Mouse (Mus musculus) Patski (cell line): ENCODE measurements around the gene Cenpa. TPM values are rescaled to one million over a fixed set of nuclear protein-coding genes. Genes with fewer than 3 reads are reported as not detected.

ENCODE experiments used
- ATAC-seq: fragments of 100-300 bp; one replicate; pipeline ENCODE4 v1.8.0; 2021
- CTCF ChIA-PET: fragments of 350-600 bp; sonication (Branson Sonifier 250); formaldehyde crosslinking; loops from one replicate; lab custom pipeline; 2022; ENCODE audit warnings: inconsistent platforms; lab: Charles Lee
- POLR2A ChIA-PET: fragments of 350-600 bp; sonication (Branson Sonifier 250); formaldehyde crosslinking; loops from one replicate; lab custom pipeline; 2022; ENCODE audit warnings: antibody characterized with exemption, inconsistent platforms; lab: Charles Lee
- DNase-seq: peaks from one replicate; pipeline ENCODE4 v3.0.0-alpha.2; 2011; ENCODE audit warnings: low read depth, low spot score
- H3K27me3 ChIP-seq: fragments of 371-371 bp; one replicate; pipeline ENCODE4 v1.5.1; 2021
- CTCF ChIP-seq: fragments of 100-300 bp; IDR thresholded peaks from one replicate; pipeline ENCODE4 v1.5.1; 2021
- in situ Hi-C: fragments of 300-500 bp; cut with MboI; formaldehyde crosslinking; loops from 3 replicates; pipeline ENCODE4 v1.11.1; 2018; ENCODE audit warnings: low pct_unique_long_range_greater_than_20kb, mixed read lengths
- polyA plus RNA-seq: library from polyadenylated mRNA; unstranded; gene quantifications from one replicate; pipeline ENCODE4 v1.2.3, GENCODE M21; 2021

Cenpa gene
- polyA plus RNA-seq, 1 experiment from 2014 or later, result 106 TPM

- CTCF ChIA-PET, result no interaction called here
- peaks cover 24% of the 10 kb centered on the region for H3K27me3 ChIP-seq
- POLR2A ChIA-PET, result no interaction called here
- TF ChIP-seq CTCF, result no peak
- DNase-seq (no peak), ATAC-seq (no peak)
- in situ Hi-C loops, result no loop called here
These were observed 22.9 kb upstream of the Cenpa start for GRCm38 (mm10) chr5:30643477-30644179.

DNA sequence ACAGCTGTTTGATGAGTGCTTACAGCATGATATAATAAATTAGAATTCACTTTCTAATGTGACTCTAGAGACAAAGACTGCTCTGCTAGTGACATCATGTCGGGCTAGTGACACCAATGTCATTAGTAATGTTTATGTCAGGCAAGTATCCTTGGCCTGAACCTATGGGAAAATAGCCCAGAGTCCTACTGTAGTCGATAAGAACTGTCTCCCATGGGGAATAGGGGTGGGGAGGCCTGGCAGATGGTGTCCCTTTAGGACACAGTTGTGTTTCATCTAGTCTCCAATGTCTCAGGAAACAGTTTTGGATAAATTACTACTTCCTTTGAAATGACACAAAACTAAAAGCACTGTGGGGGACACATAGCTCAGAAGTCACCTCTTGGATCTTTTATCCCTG, 20.5 kb upstream of the Cenpa start:
- DNase-seq (no peak), ATAC-seq (no peak)
- peaks cover 15% of the 10 kb centered on the region for H3K27me3 ChIP-seq
- CTCF ChIA-PET, result no interaction called here
- POLR2A ChIA-PET, result no interaction called here
- in situ Hi-C loops, result no loop called here
- TF ChIP-seq CTCF, result no peak

DNA sequence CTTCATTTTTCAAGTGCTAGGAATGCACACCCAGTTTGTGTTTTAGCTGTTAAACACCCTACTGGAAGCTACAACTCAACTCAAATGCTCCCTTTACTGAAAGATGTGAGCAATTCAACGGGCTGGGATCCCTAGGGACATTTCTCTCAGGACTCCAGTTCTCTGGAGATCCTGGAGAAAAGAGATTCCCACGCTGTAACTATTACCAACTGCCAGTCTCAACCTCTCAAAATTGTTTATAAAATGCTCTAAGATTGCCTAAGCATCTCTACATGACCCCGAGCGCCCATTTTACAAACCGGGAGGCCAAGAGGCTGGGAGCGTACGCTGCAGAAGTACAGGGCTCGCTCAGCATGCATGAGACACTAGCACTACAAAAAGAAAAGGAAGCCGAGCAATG, 19.2 kb upstream of the Cenpa start:
- no peak for TF ChIP-seq CTCF
- ChIA-PET POLR2A (interaction anchor here (0.7 kb wide), 1 partner anchor 29 kb away, joined by 3 read pairs; no protein-coding TSS in a partner anchor), CTCF (interaction anchor here (1.0 to 1.6 kb wide), 3 partner anchors 10 to 257 kb away, joined by 3 to 4 read pairs (median 3); no protein-coding TSS in a partner anchor)
- DNase-seq (no peak), ATAC-seq (no peak)
- peaks cover 10% of the 10 kb centered on the region for H3K27me3 ChIP-seq
- in situ Hi-C loops, result no loop called here

- in situ Hi-C loops, result no loop called here
These were observed 18.6 kb upstream of the Cenpa start, which contains the start of gene Slc35f6 for GRCm38 (mm10) chr5:30647815-30648560. Gene Slc35f6, plus strand, starts transcription at chr5:30647933.

DNA sequence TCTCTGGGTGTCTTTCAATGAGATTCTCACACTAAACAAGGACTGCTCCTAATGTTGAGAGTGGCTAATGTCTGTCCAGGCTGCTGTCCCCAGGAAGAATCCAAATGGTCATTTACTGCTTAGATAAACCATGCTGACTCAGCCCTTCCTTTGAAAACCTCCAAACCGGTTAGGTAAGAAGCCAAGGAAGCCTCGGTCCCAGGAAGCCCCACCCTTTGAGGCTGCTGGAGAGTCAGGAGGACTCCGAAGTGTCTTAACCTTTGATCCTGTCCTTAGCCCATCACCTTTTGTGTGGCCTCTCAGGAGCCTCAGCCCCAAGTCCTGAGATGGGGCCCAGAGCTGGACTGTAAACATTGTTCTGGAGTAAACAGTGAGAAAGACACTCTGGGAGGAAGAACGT, 17.0 kb upstream of the Cenpa start:
- ChIA-PET POLR2A (interaction anchor here (1.3 kb wide), 1 partner anchor 17 kb away, joined by 3 read pairs; the partner anchor contains the start of gene Cenpa), CTCF (interaction anchor here (1.4 kb wide), 1 partner anchor 19 kb away, joined by 3 read pairs; no protein-coding TSS in a partner anchor)
- peaks cover 6% of the 10 kb centered on the region for H3K27me3 ChIP-seq
- no peak for ATAC-seq
- no peak for DNase-seq
- no peak for TF ChIP-seq CTCF
- in situ Hi-C loops, result no loop called here

More at GRCm38 (mm10) chr5:30647815-30648560, 18.6 kb upstream of the Cenpa start, which contains the start of gene Slc35f6:
- ATAC-seq (peak; percentile 73), DNase-seq (no peak)
- POLR2A ChIA-PET, result interaction anchor here (0.7 to 1.3 kb wide), 2 partner anchors 19 to 29 kb away, joined by 3 read pairs; partner anchors contain the start of gene Cenpa
- no peak for TF ChIP-seq CTCF
- CTCF ChIA-PET, result interaction anchor here (0.7 to 1.6 kb wide), 4 partner anchors 10 to 257 kb away, joined by 3 to 4 read pairs (median 3); no protein-coding TSS in a partner anchor
- H3K27me3 ChIP-seq, result peaks cover 8% of the 10 kb centered on the region

DNA sequence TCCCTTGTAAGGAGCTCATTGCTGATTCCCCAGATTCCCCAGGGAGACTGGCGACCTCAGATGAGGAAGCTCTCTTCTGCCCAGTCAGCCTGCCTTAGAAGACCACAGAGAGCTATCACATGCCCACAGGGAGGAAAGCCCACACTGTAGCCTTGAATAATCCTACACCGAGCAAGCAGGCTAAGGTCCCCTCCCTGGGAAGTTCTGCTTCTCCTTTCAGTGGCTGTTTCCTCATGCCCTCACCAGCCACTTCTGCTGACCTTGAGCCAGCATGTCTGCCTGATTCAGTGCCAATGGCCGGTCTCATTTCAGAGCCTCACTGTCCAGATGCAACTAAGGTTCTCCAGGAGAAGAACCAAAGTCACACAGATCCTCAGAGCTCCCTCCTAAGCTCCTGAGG, 15.8 kb upstream of the Cenpa start:
- no peak for TF ChIP-seq CTCF
- CTCF ChIA-PET, result interaction anchor here (1.5 kb wide), 2 partner anchors 11 to 14 kb away, joined by 3 to 4 read pairs; no protein-coding TSS in a partner anchor
- DNase-seq (no peak), ATAC-seq (no peak)
- POLR2A ChIA-PET, result no interaction called here
- in situ Hi-C loops, result no loop called here
- H3K27me3 ChIP-seq, result no peaks in the 10 kb centered on the region

GRCm38 (mm10) chr5:30651554-30651953, 15.0 kb upstream of the Cenpa start:
- POLR2A ChIA-PET, result interaction anchor here (1.1 kb wide), 1 partner anchor 16 kb away, joined by 4 read pairs; no protein-coding TSS in a partner anchor
- DNase-seq, result peak; percentile 60
- in situ Hi-C loops, result no loop called here

DNA sequence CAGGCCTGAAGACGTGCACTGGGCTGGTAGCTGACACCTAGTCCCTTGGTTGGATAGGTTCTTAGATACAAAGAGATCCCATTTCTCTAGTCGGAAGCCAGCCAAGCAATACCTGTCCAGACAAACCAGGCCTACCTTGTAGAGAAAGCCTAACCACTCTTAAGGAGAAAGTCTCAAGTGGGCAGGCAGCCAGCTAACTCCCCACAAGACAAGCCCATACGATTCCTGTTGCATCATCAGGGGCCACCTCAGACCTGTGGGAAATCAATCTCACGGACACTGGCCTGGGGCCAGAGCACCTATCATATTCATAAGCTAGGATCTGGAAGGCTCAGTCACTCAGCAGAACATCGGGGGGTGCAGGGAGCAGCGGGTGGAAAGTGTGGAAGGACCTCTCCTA, 13.3 kb upstream of the Cenpa start:
- ChIA-PET CTCF (no interaction called here), POLR2A (no interaction called here)
- ATAC-seq (no peak), DNase-seq (no peak)
- in situ Hi-C loops, result no loop called here
- H3K27me3 ChIP-seq, result no peaks in the 10 kb centered on the region
- no peak for TF ChIP-seq CTCF

More at GRCm38 (mm10) chr5:30651554-30651953, 15.0 kb upstream of the Cenpa start:
- no peak for TF ChIP-seq CTCF
- H3K27me3 ChIP-seq, result no peaks in the 10 kb centered on the region
- peak; percentile 60 for ATAC-seq
- CTCF ChIA-PET, result interaction anchor here (1.5 kb wide), 2 partner anchors 10 to 15 kb away, joined by 3 to 4 read pairs; no protein-coding TSS in a partner anchor

- no peak for TF ChIP-seq CTCF
- no peak for ATAC-seq
- in situ Hi-C loops, result no loop called here
- CTCF ChIA-PET, result interaction anchor here (1.7 kb wide), 1 partner anchor 13 kb away, joined by 6 read pairs; no protein-coding TSS in a partner anchor
- H3K27me3 ChIP-seq, result no peaks in the 10 kb centered on the region
- POLR2A ChIA-PET, result no interaction called here
- DNase-seq, result no peak
These were observed 11.5 kb upstream of the Cenpa start for GRCm38 (mm10) chr5:30655042-30655441.

DNA sequence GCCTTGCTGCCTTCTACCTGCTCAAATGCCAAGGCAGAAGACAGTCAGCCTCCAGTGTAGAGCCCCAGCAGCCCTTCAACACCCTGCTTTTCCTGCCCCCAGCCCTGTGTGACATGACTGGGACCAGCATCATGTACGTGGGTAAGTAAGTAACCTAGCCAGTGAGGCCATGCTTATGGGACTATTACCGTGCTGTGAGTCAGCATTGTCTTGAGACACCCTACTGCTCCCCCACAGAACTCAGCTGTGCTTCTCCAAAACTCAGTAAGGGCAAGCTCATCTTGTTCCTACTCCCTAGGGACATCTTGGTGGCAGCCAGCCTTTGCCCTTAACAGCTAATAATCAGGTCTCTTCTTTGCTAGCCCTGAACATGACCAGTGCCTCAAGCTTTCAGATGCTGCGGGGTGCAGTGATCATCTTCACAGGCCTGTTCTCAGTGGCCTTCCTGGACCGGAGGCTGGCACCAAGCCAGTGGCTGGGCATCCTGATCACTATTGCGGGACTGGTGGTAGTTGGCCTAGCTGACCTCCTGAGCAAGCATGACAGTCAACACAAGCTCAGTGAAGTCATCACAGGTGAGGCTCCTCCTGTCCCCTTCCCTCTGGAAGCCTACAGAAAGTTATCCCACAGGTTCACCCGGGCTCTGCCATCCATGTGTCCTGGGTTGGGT, 10.9 kb upstream of the Cenpa start:
- POLR2A ChIA-PET, result interaction anchor here (1.2 kb wide), 1 partner anchor 14 kb away, joined by 3 read pairs; no protein-coding TSS in a partner anchor
- DNase-seq, result no peak
- in situ Hi-C loops, result no loop called here

More for the DNA sequence above, 10.9 kb upstream of the Cenpa start:
- ATAC-seq, result no peak
- CTCF ChIA-PET, result no interaction called here
- TF ChIP-seq CTCF, result no peak
- H3K27me3 ChIP-seq, result no peaks in the 10 kb centered on the region
